Mouse (Mus musculus): ENCODE results near the gene Taf6l.

Gene Taf6l

DNA sequence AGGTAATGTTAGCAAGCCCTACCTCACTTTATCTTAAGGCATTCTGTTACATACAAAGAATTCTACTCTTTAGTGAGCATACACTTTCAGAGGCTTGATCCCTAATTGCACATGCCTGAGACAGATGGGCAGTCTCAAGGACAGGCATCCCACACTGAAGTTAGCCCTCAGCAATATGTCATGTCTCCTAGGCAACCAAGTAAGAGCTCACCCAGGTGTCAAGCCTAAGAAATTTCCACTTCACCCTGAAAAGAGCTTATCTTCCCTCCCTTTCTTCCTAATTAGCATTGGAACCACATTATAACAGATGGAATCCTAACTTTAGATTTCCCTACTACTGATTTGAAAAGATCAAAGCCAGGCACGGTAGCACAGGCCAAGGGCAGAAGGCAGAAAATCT is 3.0 kb upstream of the Taf6l start:
- no peak for DNase-seq

DNA sequence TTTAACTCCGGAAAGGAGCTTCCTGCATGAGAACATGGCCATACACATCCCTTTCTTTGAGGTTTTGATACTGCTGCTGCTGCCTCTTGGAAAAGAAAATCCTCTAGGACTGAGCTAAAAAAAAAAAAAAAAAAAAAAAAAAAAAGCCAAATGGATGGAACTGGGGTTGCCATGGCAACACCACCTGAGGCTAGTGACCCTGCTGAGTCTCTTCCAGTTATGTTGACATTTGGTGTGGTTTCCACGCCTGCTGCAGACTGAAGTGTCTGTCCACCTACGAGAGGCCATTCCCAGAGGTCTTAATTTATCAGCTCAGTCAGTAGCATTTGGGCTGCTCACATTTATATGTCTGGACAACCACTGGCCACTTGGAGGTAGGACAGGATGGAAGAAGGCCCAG is 2.3 kb upstream of the Taf6l start:
- DNase-seq: no peak

DNA sequence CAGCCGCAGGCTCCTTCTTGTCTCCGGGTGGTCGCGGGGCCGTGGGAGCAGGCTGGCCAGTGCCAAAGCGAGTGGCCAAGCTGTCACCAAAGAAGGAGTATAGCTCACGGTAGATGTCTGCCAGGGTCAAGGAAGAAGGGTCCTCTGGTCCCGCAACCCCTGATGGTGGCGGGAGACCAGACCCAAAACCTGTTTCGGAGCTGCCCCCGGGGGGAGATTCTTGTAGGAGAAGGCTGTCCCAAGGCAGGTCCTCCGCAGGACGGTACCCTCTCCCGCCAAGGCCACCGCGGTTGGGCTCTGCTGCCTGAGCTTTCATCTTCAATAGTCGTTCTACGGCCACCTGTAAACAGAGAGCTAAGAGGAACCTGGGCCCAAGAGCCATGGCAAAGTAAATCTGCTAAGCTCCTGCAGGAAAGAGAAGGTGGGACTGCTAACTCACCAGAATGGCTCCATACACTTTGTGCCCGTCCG is 11.2 kb downstream of the Taf6l start:
- DNase-seq: no peak

DNA sequence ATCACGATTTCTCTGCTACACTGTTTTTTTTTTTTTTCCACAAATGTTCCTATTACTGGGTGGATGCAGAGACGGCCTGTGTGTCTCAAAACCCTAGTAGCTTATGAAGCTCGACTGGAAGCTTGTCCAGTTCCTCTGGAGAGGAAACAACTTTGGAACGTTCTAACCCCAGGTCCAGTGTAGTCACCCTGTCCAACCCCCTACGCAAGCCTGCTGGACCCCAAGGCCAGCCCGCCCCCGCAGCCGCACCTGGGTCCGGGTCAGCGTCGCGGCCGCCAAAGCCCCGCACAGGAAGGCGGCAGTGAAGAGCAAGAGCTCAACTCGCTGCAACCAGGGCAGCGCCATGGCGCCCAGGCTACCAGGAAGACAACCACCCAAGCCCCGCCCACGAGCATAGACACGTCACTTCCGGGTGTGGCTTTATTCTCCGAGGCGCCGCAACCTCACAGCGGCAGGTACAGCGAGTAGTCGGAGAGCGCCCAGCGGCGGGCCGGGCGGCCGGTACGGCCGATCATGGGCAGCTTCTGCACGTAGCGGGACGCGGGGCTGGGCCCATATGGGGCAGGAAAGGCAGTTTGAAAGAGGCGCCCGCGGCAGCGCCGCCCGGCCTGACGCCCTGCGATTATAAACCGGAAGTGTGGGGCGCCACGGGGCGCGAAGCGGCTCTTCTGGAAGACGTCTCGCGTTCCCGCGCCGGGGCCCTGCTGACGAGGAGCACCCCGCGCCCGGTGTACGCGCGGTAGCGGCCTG is 12.0 kb downstream of the Taf6l start, which contains the start of gene Tmem179b:
Gene Tmem179b (minus strand): TSS at position 382 of the 750 bp plus-strand sequence.
- DNase-seq: peak; percentile 93 to 97

DNA sequence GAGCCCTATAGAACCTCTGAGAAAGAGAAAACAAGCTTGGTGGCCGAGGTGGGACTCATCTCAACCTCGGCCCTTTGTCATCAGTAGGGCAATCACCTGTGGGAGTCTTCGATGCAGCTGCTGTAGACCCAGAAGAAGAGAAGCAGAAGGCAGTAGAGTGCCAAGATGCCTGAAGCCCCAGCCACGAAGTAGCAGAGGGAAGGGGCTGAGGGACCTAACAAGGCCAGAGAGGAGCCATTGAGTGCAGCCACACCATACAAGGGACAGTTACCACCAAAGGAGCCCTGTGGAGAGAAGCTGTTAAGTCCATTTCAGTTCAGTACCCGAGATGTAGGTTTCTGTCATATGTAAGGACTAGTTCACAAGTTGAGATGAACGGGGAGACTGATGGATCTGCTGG is 12.8 kb downstream of the Taf6l start:
- DNase-seq: no peak

DNA sequence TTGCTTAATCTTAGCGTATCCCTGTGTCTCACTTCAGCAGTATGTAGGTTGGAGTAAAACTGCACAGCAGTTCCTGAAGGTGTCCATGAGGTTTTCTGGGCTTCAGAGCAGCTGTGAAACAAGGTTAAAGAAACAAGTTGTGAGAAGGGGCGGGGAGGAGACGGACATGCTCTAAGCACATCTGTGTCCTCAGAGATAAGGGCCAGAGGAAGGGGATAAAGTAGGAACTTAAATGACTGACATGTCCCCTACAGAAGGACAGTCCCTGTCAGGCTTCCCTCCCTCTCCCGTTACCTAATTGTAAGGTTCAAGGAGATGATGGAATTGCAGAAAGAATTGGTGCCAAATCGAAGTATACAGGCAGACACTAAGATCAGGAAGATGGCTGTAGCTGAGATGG is 13.2 kb downstream of the Taf6l start:
- no peak for DNase-seq

DNA sequence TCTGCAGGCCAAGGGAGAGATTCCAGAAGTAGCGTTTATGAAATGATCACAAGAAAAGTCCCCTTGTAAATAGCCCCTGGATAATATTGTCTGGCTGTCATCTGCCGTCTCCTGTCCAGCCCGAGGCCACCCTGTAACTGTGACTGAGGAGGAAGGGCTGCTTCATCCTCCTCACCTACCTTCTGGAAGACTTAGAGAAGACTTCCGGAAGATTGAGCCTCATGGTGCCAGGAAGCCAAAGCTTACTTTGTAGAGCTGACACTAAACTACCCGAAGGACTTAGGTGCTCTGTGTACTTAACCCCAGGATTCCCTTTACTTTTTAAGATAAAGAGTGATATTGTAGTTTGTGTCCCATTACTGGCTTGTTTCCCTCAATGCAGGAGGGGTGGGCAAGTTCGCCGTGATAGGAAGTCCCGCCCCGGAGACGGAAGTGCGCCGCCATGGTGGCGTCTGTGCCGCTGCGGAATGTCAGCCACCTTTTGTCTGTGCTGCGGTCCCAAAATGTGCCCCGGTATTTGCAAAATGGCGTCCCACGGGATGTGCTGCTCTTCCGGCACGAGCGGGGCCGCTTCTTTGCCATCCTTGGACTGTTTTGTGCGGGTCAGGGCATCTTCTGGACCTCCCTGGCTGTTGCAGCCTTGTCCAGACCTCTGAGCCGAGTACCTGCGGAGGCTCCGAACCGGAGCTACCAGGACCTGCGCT is 15.5 kb downstream of the Taf6l start, which contains the start of gene Tmem223:
Gene Tmem223 (plus strand): TSS at position 430 of the 704 bp plus-strand sequence.
- peak; percentile 66 to 77 for DNase-seq

DNA sequence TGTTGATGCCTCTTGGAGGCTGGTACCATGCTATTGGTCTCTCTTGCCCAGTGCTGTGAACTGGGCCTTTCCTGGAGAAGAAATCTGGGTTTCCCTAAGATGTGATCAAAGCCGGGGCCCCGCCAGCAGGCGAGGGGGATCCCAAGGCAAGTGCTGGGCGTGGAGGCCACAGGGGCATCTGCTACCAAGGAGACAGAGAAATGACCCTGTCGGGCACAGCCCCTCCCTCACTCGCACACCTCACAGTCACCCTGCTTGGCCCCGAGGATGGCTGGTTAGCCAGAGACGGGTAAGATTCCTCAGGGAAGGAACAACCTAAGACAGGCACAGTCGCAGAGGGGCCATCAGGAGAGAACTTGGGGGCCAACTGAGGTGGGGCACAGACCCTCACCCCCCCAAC is 20.7 kb downstream of the Taf6l start:
- DNase-seq: no peak

DNA sequence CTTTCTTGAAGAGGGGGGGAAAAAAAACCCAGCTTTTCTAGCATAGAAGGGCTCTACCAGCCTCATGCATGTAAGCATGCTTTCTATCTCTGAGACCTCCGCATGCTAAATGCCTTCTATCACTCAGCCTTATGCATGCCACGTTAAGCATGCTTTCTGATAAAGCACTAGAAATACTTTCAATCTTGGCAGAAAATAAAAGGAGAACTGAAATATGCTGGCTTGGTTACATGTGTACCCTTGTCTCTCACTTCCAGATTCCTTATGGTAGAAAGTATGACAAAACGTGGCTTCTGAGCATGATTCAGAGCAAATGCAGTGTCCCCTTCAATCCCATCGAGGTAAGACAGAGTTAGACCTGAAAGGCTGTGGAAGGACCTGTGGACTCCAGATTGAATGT is 22.9 kb downstream of the Taf6l start:
- DNase-seq: no peak

DNA sequence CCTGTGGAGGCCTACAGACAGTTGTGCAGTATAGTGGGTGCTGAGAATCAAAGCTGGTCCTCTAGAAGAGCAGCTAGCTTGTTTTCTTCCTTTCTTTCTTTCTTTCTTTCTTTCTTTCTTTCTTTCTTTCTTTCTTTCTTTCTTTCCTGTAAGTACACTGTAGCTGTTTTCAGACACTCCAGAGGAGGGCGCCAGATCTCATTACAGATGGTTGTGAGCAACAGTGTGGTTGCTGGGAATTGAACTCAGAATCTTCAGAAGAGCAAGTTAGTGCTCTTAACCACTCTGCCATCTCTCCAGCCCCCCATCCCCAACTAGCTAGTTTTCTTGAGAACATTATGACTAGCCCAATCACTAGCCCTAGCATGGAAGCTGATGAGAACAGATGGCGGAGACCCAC is 25.5 kb downstream of the Taf6l start:
- no peak for DNase-seq

DNA sequence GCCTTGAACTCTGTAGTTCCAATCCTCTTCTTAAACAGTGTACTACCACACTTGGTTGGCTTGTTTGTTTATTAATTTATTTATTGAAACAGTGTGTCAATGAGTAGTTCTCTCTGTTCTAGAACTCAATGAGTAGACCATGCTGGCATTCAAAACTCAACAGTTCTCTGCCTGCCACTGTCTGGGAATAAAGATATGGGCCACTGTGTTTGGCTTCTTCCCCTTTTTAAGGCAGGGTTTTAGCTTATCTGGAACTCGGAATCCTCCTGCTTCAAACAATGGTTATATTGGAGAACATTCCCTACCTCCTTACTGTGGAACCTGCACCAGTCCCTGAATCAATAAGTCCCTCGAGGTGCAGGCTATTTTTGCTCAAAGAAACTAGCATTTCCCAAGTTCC is 27.3 kb downstream of the Taf6l start:
- no peak for DNase-seq

DNA sequence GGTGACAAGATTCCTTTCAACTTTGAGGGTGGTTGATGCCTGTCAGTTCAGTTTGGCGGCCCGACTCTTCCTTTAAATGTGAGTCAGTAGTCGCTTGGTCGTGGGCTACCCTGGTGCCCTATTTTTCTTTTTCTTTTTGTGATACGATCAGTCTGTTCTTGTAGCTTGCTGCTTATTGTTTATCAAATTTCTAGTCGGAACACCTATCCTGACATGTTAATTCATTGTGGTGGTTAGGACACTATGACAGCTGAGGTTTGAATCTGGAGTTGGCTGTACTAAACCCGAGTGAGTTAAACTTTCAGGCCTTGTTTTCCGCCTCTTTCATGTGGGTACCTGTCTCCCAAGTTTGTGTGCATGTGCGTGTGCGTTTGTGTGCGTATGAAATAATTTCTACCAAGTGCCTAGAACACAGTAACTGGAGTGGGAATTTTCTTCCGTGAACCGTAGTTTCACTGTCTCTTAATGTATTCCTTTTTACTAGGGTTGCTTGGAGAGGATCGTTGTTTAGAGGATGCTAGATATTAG is 28.7 kb downstream of the Taf6l start:
- no peak for DNase-seq

DNA sequence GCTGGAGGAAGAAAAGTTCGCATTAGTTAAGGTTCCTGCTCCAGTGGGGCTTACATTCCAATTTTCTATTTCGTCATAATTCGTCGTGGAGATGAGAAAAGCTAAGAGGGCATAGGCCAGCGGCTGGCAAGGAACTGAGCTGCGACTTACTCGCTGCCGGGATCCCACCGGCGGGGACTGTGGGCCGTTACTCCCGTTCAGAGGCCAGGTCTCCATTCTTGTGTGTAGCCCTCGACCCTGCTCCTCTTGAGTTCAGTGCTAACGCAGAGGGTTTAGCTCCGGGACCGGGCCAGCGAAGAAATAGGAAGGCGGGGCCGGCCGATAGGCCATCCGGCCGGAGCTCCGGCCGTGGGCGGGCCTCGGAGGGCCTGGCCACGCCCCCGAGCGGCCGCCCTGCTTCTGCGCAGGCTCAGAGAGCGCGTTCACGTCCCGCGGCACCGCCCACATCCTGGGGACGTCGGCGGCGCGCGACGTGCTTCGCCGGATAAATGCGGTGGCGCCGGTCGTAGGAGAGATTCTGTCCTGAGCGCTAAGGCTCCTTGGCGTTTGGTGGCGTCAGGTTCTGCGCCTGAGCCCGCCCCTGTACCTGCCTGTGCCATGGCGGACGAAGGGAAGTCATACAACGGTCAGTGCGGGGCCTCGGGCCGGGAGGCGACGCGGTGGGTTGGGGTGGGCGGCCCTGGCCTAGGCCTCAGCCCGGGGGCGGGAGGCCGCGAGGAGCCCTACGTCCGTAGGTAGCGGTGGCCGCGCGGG is 29.4 kb downstream of the Taf6l start, which contains the start of gene Nxf1:
Gene Nxf1 (plus strand): TSS at position 439 of the 753 bp plus-strand sequence.
- peak; percentile 89 to 93 for DNase-seq

DNA sequence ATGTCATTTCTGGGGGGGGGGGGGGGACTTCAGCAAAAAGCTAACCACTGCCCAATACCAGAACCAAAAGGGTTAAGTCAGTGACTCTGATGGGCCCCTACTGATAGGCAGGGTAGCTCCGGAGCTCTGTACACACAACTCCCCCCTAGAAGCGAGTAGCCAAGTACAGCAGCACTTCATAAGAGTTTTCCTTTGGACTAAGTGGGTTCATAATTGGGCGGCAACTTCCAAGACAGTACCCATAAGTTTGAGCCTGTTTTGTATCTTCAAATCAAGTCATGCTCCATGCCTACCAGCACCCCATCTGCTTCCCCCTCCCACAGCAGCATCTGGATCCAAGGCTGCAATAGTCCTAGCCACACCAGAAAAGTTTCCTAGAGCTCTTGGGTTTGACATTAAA is 30.6 kb downstream of the Taf6l start:
- no peak for DNase-seq

DNA sequence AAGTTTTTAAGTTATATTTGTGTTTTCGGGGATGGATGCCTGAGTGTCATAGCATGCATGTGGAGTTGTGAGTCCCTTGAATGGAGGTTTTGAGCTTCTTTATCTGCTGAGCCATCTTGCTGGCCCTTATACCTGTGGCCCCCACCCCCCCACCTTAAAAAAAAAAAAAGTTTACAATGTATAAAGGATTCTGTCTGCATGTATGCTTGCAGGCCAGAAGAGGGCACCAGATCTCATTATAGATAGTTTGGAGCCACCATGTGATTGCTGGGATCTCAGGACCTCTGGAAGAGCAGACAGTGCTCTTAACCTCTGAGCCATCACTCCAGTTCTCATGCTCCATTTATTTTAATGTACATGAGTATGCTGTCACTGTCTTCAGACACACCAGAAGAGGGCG is 38.8 kb downstream of the Taf6l start:
- no peak for DNase-seq

DNA sequence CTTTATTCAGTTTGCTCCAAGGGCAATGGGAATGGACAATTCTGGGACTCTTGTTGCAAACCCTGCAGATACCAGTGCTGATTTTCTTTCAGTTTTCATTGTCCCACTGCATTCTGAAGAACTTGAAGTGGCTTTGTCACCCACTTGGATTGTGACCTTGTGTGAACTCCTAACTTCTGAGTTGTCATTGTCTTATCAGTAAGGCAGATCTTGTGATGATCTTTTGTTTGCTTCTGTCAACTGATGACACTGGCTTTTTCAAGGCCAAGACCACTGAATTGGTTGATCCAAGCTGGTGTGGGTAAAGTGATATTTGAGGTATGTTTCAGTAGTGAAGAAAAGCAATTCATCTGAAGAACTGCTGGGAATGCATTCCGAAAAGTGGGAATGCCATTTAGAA is 40.8 kb downstream of the Taf6l start:
- no peak for DNase-seq

DNA sequence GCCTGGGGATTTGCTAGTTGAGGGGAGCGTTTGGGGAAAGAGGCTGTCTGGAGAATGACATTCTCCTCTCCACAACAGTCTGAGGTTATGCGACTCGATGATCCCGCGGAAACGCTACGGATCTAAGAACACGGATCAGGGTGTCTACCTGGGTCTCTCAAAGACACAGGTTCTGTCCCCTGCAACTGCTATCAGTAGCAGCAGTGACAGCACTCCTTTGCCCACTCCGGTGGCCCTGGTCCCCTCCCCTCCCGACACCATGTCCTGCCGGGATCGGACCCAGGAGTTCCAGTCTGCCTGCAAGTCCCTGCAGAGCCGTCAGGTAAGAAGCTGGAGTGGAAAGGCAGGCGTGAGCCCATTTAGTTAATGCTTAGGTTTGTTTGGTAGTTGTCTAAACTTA is 44.0 kb downstream of the Taf6l start:
- no peak for DNase-seq

DNA sequence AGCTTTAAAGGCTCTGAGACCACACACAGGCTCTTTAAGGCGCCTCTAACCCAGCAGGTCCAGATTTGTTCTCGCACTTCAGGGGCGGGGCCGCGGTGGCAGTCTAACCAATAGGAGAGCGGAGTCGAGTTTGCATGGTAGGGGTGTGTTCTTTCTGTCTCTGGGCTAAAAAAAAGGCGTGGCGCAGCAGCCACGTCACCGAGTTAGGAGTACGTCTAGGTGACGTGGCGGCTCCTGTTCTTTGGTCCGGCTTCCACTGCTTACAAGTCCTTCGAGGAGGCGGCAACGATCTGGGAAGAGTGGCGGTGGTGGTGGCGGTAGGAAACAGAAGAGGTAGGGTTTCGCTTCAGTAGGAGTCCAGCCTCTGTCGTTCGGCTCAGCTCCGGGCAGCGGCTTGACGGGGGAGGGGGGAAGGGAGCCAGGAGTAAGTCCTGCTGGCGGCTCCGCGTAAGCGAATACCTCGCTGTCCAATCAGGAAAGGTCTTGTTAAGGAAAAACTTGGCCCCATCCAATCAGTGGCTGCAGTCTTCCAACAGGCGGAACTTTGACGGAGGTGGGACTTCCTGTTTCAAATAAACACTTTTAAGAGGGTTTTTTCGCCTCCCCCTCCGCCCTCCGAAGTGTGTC is 44.9 kb downstream of the Taf6l start, which contains the start of gene Stx5a:
Gene Stx5a (plus strand): TSS at position 171 of the 627 bp plus-strand sequence.
- DNase-seq: peak; percentile 89 to 91

DNA sequence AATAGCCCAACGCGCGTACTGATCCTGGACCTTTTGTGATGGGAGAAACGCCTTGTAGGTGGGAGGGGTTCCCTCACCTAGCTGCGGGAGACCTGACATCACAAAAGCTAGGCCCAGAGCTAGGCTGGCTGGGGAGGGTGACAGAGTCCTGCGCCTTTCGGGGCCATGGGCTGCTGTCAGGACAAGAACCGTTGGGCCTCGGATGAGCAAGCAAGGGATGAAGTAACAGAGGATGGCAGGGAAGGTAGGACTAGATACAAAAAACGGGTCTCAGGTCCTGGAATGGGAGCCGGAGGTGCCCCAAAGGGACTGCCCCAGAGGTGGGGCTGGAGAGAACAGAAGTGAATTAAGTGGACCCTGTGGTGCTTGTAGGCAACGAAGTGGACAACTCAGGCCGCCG is 45.6 kb downstream of the Taf6l start, which contains the start of gene 1700092M07Rik:
Gene 1700092M07Rik (plus strand): TSS at position 116 of the 400 bp plus-strand sequence.
- peak in 1 of 2 experiments; percentile 26 for DNase-seq

DNA sequence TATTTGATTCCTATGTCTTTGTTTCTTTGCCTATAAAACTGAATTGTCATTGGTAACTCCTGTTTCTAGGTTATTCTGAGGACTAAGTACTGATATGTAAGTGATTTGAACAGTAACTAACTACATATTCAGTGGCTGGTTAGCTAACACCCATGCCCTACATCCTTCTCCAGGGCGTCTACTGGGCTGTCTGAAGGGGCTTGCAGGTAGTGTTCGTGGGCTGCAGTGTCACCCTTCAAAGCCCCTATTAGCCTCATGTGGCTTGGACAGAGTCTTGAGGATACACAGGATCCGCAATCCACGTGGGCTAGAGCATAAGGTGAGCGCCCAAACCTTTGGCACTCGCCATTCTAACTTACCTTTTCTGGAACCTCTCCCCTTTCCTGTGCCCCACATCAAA is 46.6 kb downstream of the Taf6l start:
- no peak for DNase-seq

DNA sequence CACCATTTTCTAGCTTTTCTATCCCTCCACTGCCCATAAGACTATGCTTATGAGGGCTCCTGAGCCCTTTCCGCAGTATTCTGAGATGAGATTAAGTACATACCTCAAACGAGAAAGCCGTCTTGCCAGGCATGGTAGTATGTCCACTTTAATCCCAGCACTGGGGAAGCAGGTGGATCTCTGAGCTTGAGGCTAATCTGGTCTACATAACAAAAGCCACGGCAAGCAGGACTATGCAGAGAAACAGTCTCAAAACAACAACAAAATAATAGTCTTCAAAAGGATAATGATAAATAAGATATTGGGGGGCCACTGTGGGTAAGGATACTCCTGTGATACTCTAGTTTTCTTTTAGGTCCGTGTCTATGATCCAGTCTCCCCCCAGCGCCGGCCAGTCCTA is 47.3 kb downstream of the Taf6l start:
- no peak for DNase-seq

DNA sequence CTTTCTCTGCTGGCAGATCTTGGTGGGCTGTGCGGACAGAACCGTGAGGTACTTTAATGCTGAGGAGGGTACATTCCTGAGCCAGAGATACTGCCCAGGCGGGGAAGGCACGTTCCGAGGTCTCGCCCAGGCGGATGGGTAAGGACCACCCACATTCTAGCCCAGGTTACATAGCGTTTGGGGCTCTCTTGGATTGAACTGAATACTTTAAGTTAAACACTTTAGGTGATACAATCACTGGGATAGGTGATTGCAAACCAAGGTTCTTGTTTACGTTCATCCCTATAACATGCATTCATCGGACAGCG is 50.1 kb downstream of the Taf6l start:
- no peak for DNase-seq
